Mouse (Mus musculus) myocyte (in vitro differentiated cells): ENCODE measurements around the gene Sds.

ENCODE experiments used
- E2F4 ChIP-seq: IDR thresholded peaks from one replicate; pipeline ENCODE4 v1.6.1; 2011; ENCODE audit warnings: mild to moderate bottlenecking, control low read depth, moderate library complexity; ENCODE audit not compliant: insufficient read depth
- POLR2A ChIP-seq: IDR thresholded peaks from one replicate; pipeline ENCODE4 v1.6.1; 2011; ENCODE audit warnings: low read depth, mild to moderate bottlenecking, control low read depth, moderate library complexity; ENCODE audit not compliant: insufficient read length
- POLR2AphosphoS2 ChIP-seq: IDR thresholded peaks from one replicate; pipeline ENCODE4 v1.6.1; 2011; ENCODE audit warnings: low read depth, control low read depth; ENCODE audit not compliant: insufficient read length
- REST ChIP-seq: IDR thresholded peaks from one replicate; pipeline ENCODE4 v1.6.1; 2011; ENCODE audit warnings: mild to moderate bottlenecking, control low read depth, moderate library complexity; ENCODE audit not compliant: insufficient read depth, insufficient read length
- SRF ChIP-seq: IDR thresholded peaks from one replicate; pipeline ENCODE4 v1.6.1; 2011; ENCODE audit warnings: low read depth; ENCODE audit not compliant: control insufficient read depth, insufficient read length

DNA sequence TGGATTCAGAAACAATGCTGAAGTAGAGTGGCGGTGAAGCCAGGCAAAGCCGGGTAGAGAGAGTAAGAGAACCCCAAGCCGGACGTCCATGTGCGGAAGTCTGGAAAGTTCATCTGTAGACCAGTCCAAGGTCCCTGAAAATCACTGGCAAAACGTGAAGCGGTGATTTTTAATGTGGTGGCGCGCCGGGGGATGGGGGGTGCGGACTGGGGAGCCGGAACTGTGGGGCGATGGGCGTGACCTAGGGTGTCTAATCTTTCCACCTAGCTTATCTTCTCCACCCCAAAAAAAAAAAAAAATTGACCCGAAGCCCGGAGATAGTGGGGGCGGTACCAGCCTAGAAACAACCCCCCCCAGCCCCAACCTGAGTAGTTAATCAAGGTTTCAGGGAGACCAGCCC is 38.8 kb upstream of the Sds start:
- TF ChIP-seq SRF: no peak
- TF ChIP-seq E2F4: no peak
- TF ChIP-seq REST: no peak
- TF ChIP-seq POLR2A: no peak
- TF ChIP-seq POLR2AphosphoS2: no peak
